In genomic region chr14:31194891-31195513, GRCm38 (mm10) we compare ENCODE assay signal across 9 mouse cellular contexts. TPM values are rescaled to one million over a fixed set of nuclear protein-coding genes. Genes with fewer than 3 reads are reported as not detected.
DNase-seq lines count a peak whose midpoint lies in the region; ATAC-seq and TF ChIP-seq lines count a peak whose summit lies in the region.
"Had no signal": no experiment of that assay in that cellular context is flagged by ENCODE, and none has a peak within 500 bp of the region (broad histone marks: within the 10 kb centered on the region; RNA-seq: fewer than 3 reads in every experiment).

No protein-coding gene starts in this region.

- no peaks in the 10 kb centered on the region for H3K4me1 ChIP-seq in midbrain, postnatal 0 days (ENCODE audit: insufficient read depth, low read length)
- H3K4me1 ChIP-seq in midbrain, embryonic 11.5 days (ENCODE audit: control insufficient read depth, insufficient read depth, low read length) = no peaks in the 10 kb centered on the region; the same call in 1 of the 2 replicates
- H3K4me1 ChIP-seq in heart, embryonic 14.5 days (ENCODE audit: control insufficient read depth in 2 of 2, insufficient read depth in 2 of 2, low read length in 2 of 2) = peaks cover 24 to 94% of the 10 kb centered on the region in 2 experiments
- H3K4me1 ChIP-seq in liver, embryonic 16.5 days (ENCODE audit: control insufficient read depth, low read depth, low read length) = peaks cover 20% of the 10 kb centered on the region
- peaks cover 4% of the 10 kb centered on the region; the same call in 1 of the 2 replicates for H3K4me1 ChIP-seq in stomach, embryonic 14.5 days (ENCODE audit: control insufficient read depth, insufficient read depth, low read length)

- no peak overlapping the region for H3K27ac ChIP-seq in midbrain, postnatal 0 days (ENCODE audit: low read depth, low read length)
- H3K27ac ChIP-seq in midbrain, embryonic 11.5 days (ENCODE audit: low read depth, low read length) = no peak overlapping the region
- H3K27ac ChIP-seq in heart, embryonic 14.5 days (replicated peaks in 1 of 2; ENCODE audit: control insufficient read depth in 1 of 2, insufficient read depth in 1 of 2, low read depth in 2 of 2, low read length in 2 of 2) = peak overlapping the region; percentile 72 to 86
- H3K27ac ChIP-seq in liver, embryonic 16.5 days (ENCODE audit: low read length) = peak overlapping the region; percentile 48
- 0 out of 2 replicates have a peak overlapping the region, but pooled peaks have one; percentile 15 for H3K27ac ChIP-seq in stomach, embryonic 14.5 days (ENCODE audit: low read length)
- H3K27ac ChIP-seq: stomach, embryonic 15.5 days had no signal

- no peak for TF ChIP-seq CTCF in midbrain, postnatal 0 days (IDR thresholded peaks at IDR 0.05)

- H3K9ac ChIP-seq in midbrain, postnatal 0 days (replicated peaks; ENCODE audit: low read length, poor library complexity, severe bottlenecking) = no peak overlapping the region
- H3K9ac ChIP-seq in midbrain, embryonic 11.5 days (ENCODE audit: low read length) = no peak overlapping the region
- H3K9ac ChIP-seq in heart, embryonic 14.5 days (ENCODE audit: low read length) = peak overlapping the region; percentile 58
- H3K9ac ChIP-seq in liver, embryonic 16.5 days (ENCODE audit: low read depth, low read length) = no peak overlapping the region
- H3K9ac ChIP-seq in stomach, embryonic 14.5 days (replicated peaks; ENCODE audit: low read depth, low read length) = no peak overlapping the region
- H3K9ac ChIP-seq: stomach, embryonic 15.5 days had no signal

- H3K4me3 ChIP-seq in midbrain, postnatal 0 days (ENCODE audit: low read depth, low read length) = no peak overlapping the region
- no peak overlapping the region for H3K4me3 ChIP-seq in midbrain, embryonic 11.5 days (ENCODE audit: low read depth, low read length)
- no peak overlapping the region for H3K4me3 ChIP-seq in heart, embryonic 14.5 days (ENCODE audit: control insufficient read depth in 1 of 2, insufficient read depth in 1 of 2, low read depth in 1 of 2, low read length in 2 of 2)
- H3K4me3 ChIP-seq in liver, embryonic 16.5 days (ENCODE audit: low read depth, low read length) = no peak overlapping the region
- H3K4me3 ChIP-seq in stomach, embryonic 14.5 days (ENCODE audit: low read depth, low read length) = no peak overlapping the region
- H3K4me3 ChIP-seq: stomach, embryonic 15.5 days had no signal

- no peak for ATAC-seq in midbrain, postnatal 0 days (ENCODE audit: low FRiP score)
- ATAC-seq in midbrain, embryonic 11.5 days (ENCODE audit: low FRiP score) = no peak
- ATAC-seq in heart, embryonic 14.5 days (ENCODE audit: insufficient number of reproducible peaks, insufficient read depth, low FRiP score, low read depth) = peak; percentile 62
- ATAC-seq in liver, embryonic 16.5 days (ENCODE audit: low read depth) = no peak
- no peak for ATAC-seq in stomach, embryonic 14.5 days (ENCODE audit: insufficient number of reproducible peaks, insufficient read depth, low FRiP score, low read depth)

- no peaks in the 10 kb centered on the region for H3K9me3 ChIP-seq in midbrain, postnatal 0 days (ENCODE audit: low read length)
- H3K9me3 ChIP-seq in midbrain, embryonic 11.5 days (ENCODE audit: control insufficient read depth, low read length) = no peaks in the 10 kb centered on the region
- no peaks in the 10 kb centered on the region for H3K9me3 ChIP-seq in heart, embryonic 14.5 days (ENCODE audit: control insufficient read depth, low read length)
- no peaks in the 10 kb centered on the region for H3K9me3 ChIP-seq in liver, embryonic 16.5 days (replicated peaks; ENCODE audit: control insufficient read depth, low read length)
- no peaks in the 10 kb centered on the region for H3K9me3 ChIP-seq in stomach, embryonic 14.5 days (ENCODE audit: control insufficient read depth, low read depth, low read length)
- H3K9me3 ChIP-seq: stomach, embryonic 15.5 days had no signal

- WGBS in midbrain, postnatal 0 days = 77% methylated on average over 14 of the region's 14 CpGs
- 92% methylated on average over 14 of the region's 14 CpGs for WGBS in midbrain, embryonic 11.5 days
- 25% methylated on average over 14 of the region's 14 CpGs for WGBS in heart, embryonic 14.5 days
- 54% methylated on average over 14 of the region's 14 CpGs for WGBS in liver, embryonic 16.5 days (ENCODE audit: insufficient replicate concordance)
- WGBS in stomach, embryonic 14.5 days = 74% methylated on average over 14 of the region's 14 CpGs

- peak; percentile 29 for DNase-seq in midbrain, postnatal 0 days (ENCODE audit: low spot score)
- DNase-seq in midbrain, embryonic 11.5 days (ENCODE audit: low spot score, missing footprints) = no peak
- DNase-seq in cerebellum, adult 9-11 months = peak; percentile 78
- no peak for DNase-seq in embryo, embryonic 11 days
- DNase-seq in embryo, embryonic 10.5 days (ENCODE audit: low spot score) = no peak

- peaks cover 51% of the 10 kb centered on the region for H3K36me3 ChIP-seq in midbrain, postnatal 0 days (ENCODE audit: insufficient read depth, low read length)
- peaks cover 36% of the 10 kb centered on the region for H3K36me3 ChIP-seq in midbrain, embryonic 11.5 days (ENCODE audit: control insufficient read depth, insufficient read depth, low read length)
- H3K36me3 ChIP-seq in heart, embryonic 14.5 days (ENCODE audit: control insufficient read depth, insufficient read depth, low read length) = peaks cover 91% of the 10 kb centered on the region
- peaks cover 20% of the 10 kb centered on the region for H3K36me3 ChIP-seq in liver, embryonic 16.5 days (ENCODE audit: control insufficient read depth, insufficient read depth)
- H3K36me3 ChIP-seq in stomach, embryonic 14.5 days (ENCODE audit: control insufficient read depth, insufficient read depth, low read length) = peaks cover 80% of the 10 kb centered on the region

- H3K4me2 ChIP-seq in midbrain, postnatal 0 days (ENCODE audit: low read depth, low read length, poor library complexity, severe bottlenecking) = no peak overlapping the region
- H3K4me2 ChIP-seq in midbrain, embryonic 11.5 days = no peak overlapping the region
- peak overlapping the region; percentile 41 for H3K4me2 ChIP-seq in heart, embryonic 14.5 days (ENCODE audit: low read length)
- H3K4me2 ChIP-seq in liver, embryonic 16.5 days (ENCODE audit: low read depth, low read length) = no peak overlapping the region
- H3K4me2 ChIP-seq in stomach, embryonic 14.5 days (replicated peaks; ENCODE audit: low read depth, low read length) = no peak overlapping the region
- H3K4me2 ChIP-seq: stomach, embryonic 15.5 days had no signal

- no peaks in the 10 kb centered on the region for H3K27me3 ChIP-seq in midbrain, postnatal 0 days (ENCODE audit: insufficient read depth, low read length)
- no peaks in the 10 kb centered on the region for H3K27me3 ChIP-seq in midbrain, embryonic 11.5 days (ENCODE audit: control insufficient read depth, insufficient read depth, low read length)
- no peaks in the 10 kb centered on the region for H3K27me3 ChIP-seq in heart, embryonic 14.5 days (ENCODE audit: control insufficient read depth, insufficient read depth, low read length)
- no peaks in the 10 kb centered on the region for H3K27me3 ChIP-seq in liver, embryonic 16.5 days (ENCODE audit: control insufficient read depth, insufficient read depth, low read depth, low read length)
- H3K27me3 ChIP-seq in stomach, embryonic 14.5 days (ENCODE audit: control insufficient read depth, insufficient read depth, low read length) = no peaks in the 10 kb centered on the region
- H3K27me3 ChIP-seq: stomach, embryonic 15.5 days had no signal

RNA-seq across cellular contexts. Expression of gene Tnnc1, which starts 13.1 kb away (rescaled TPM):
- total RNA-seq in midbrain, postnatal 0 days (2014; rRNA removed) = 1.9 and 7.4 TPM in 2 replicates
- polyA plus RNA-seq in midbrain, postnatal 0 days (2015; fragmentation: Nextera tagmentation; extraction: Ambion mirVana) = 4.6 and 4.8 TPM in 2 replicates
- polyA plus RNA-seq in midbrain, embryonic 11.5 days (2014; fragmentation: Nextera tagmentation; extraction: Ambion mirVana) = 0.40 and 0.80 TPM in 2 replicates
- 5,119 and 5,195 TPM in 2 replicates for polyA plus RNA-seq in heart, embryonic 14.5 days (2014; fragmentation: Nextera tagmentation; extraction: Ambion mirVana)
- polyA plus RNA-seq in liver, embryonic 16.5 days (2015; fragmentation: Nextera tagmentation; extraction: Ambion mirVana) = 80.6 and 93.1 TPM in 2 replicates
- polyA plus RNA-seq in stomach, embryonic 14.5 days (2014; fragmentation: Nextera tagmentation; extraction: Ambion mirVana) = 1.3 and 3.2 TPM in 2 replicates

RNA-seq across cellular contexts. Expression of gene Nisch, which starts 21.7 kb away (rescaled TPM):
- 391 and 398 TPM in 2 replicates for total RNA-seq in midbrain, postnatal 0 days (2014; rRNA removed)
- 261 and 274 TPM in 2 replicates for polyA plus RNA-seq in midbrain, postnatal 0 days (2015; fragmentation: Nextera tagmentation; extraction: Ambion mirVana)
- 243 and 258 TPM in 2 replicates for polyA plus RNA-seq in midbrain, embryonic 11.5 days (2014; fragmentation: Nextera tagmentation; extraction: Ambion mirVana)
- 308 and 317 TPM in 2 replicates for polyA plus RNA-seq in heart, embryonic 14.5 days (2014; fragmentation: Nextera tagmentation; extraction: Ambion mirVana)
- polyA plus RNA-seq in liver, embryonic 16.5 days (2015; fragmentation: Nextera tagmentation; extraction: Ambion mirVana) = 94.9 and 112 TPM in 2 replicates
- polyA plus RNA-seq in stomach, embryonic 14.5 days (2014; fragmentation: Nextera tagmentation; extraction: Ambion mirVana) = 347 and 368 TPM in 2 replicates

RNA-seq across cellular contexts. Expression of gene Sema3g, which starts 22.7 kb away (rescaled TPM):
- 3.1 and 4.1 TPM in 2 replicates for total RNA-seq in midbrain, postnatal 0 days (2014; rRNA removed)
- polyA plus RNA-seq in midbrain, postnatal 0 days (2015; fragmentation: Nextera tagmentation; extraction: Ambion mirVana) = 0.36 and 0.44 TPM in 2 replicates
- 0.19 and 0.37 TPM in 2 replicates for polyA plus RNA-seq in midbrain, embryonic 11.5 days (2014; fragmentation: Nextera tagmentation; extraction: Ambion mirVana)
- 0.23 and 0.26 TPM in 2 replicates for polyA plus RNA-seq in heart, embryonic 14.5 days (2014; fragmentation: Nextera tagmentation; extraction: Ambion mirVana)
- 0.04 TPM in 2 replicates for polyA plus RNA-seq in liver, embryonic 16.5 days (2015; fragmentation: Nextera tagmentation; extraction: Ambion mirVana)
- 0.34 and 0.43 TPM in 2 replicates for polyA plus RNA-seq in stomach, embryonic 14.5 days (2014; fragmentation: Nextera tagmentation; extraction: Ambion mirVana)

RNA-seq across cellular contexts. Expression of gene Stab1, which starts 26.6 kb away (rescaled TPM):
- total RNA-seq in midbrain, postnatal 0 days (2014; rRNA removed) = 25.5 and 31.4 TPM in 2 replicates
- 9.0 and 11.7 TPM in 2 replicates for polyA plus RNA-seq in midbrain, postnatal 0 days (2015; fragmentation: Nextera tagmentation; extraction: Ambion mirVana)
- polyA plus RNA-seq in midbrain, embryonic 11.5 days (2014; fragmentation: Nextera tagmentation; extraction: Ambion mirVana) = 28.6 and 28.7 TPM in 2 replicates
- polyA plus RNA-seq in heart, embryonic 14.5 days (2014; fragmentation: Nextera tagmentation; extraction: Ambion mirVana) = 56.0 and 66.8 TPM in 2 replicates
- 25.8 and 32.2 TPM in 2 replicates for polyA plus RNA-seq in liver, embryonic 16.5 days (2015; fragmentation: Nextera tagmentation; extraction: Ambion mirVana)
- 48.3 and 54.4 TPM in 2 replicates for polyA plus RNA-seq in stomach, embryonic 14.5 days (2014; fragmentation: Nextera tagmentation; extraction: Ambion mirVana)

RNA-seq across cellular contexts. Expression of gene Phf7, which starts 56.1 kb away (rescaled TPM):
- 4.4 and 6.6 TPM in 2 replicates for total RNA-seq in midbrain, postnatal 0 days (2014; rRNA removed)
- polyA plus RNA-seq in midbrain, postnatal 0 days (2015; fragmentation: Nextera tagmentation; extraction: Ambion mirVana) = 8.7 and 10.2 TPM in 2 replicates
- 12.5 and 14.3 TPM in 2 replicates for polyA plus RNA-seq in midbrain, embryonic 11.5 days (2014; fragmentation: Nextera tagmentation; extraction: Ambion mirVana)
- polyA plus RNA-seq in heart, embryonic 14.5 days (2014; fragmentation: Nextera tagmentation; extraction: Ambion mirVana) = 9.4 and 9.6 TPM in 2 replicates
- polyA plus RNA-seq in liver, embryonic 16.5 days (2015; fragmentation: Nextera tagmentation; extraction: Ambion mirVana) = 6.1 and 6.3 TPM in 2 replicates
- 11.3 and 13.5 TPM in 2 replicates for polyA plus RNA-seq in stomach, embryonic 14.5 days (2014; fragmentation: Nextera tagmentation; extraction: Ambion mirVana)

Comparison
In these comparisons a context has a peak if more than half of its experiments do, and no peak if none do; other contexts are left out.
1. DNase-seq: peak in midbrain, postnatal 0 days (single experiment) and cerebellum, adult 9-11 months (single experiment); none in midbrain, embryonic 11.5 days (single experiment), embryo, embryonic 11 days (single experiment) and embryo, embryonic 10.5 days (single experiment).
2. H3K27ac ChIP-seq: peak in heart, embryonic 14.5 days (2 of 2), liver, embryonic 16.5 days (single experiment) and stomach, embryonic 14.5 days (single experiment); none in midbrain, postnatal 0 days (single experiment) and midbrain, embryonic 11.5 days (single experiment).
3. RNA of gene Tnnc1, which starts 13.1 kb away (polyA plus RNA-seq): 5,119 to 5,195 TPM in heart, embryonic 14.5 days; 80.6 to 93.1 TPM in liver, embryonic 16.5 days, 4.6 to 4.8 TPM in midbrain, postnatal 0 days, 1.3 to 3.2 TPM in stomach, embryonic 14.5 days and 0.40 to 0.80 TPM in midbrain, embryonic 11.5 days; every median in the first group is over 10 times any median in the second.